Mouse (Mus musculus) cerebellum, adult 2 months (tissue): ENCODE measurements around the gene Tspan5. TPM values are rescaled to one million over a fixed set of nuclear protein-coding genes. Genes with fewer than 3 reads are reported as not detected.

ENCODE experiments used
- DNase-seq, 2 experiments: peaks; one replicate each; pipeline ENCODE4 v3.0.0; 2021
- H3K27ac ChIP-seq: fragments of 200-500 bp; 2 replicates; pipeline ENCODE4 v1.5.1; 2012; ENCODE audit warnings: low read length, control low read depth, inconsistent platforms; ENCODE audit not compliant: insufficient read depth
- H3K27me3 ChIP-seq: fragments of 200-500 bp; 2 replicates; pipeline ENCODE4 v1.6.1; 2012; ENCODE audit warnings: inconsistent platforms, mild to moderate bottlenecking, low read length, moderate library complexity; ENCODE audit not compliant: control insufficient read depth, insufficient read depth
- H3K4me1 ChIP-seq: fragments of 200-500 bp; 2 replicates; pipeline ENCODE4 v1.6.1; 2011; ENCODE audit warnings: low read length; ENCODE audit not compliant: control insufficient read depth, insufficient read depth
- H3K4me3 ChIP-seq: fragments of 200-500 bp; replicated peaks from 2 replicates; pipeline ENCODE3; 2011; ENCODE audit warnings: mild to moderate bottlenecking, low read depth, low read length, control low read depth; ENCODE audit not compliant: insufficient read depth
- CTCF ChIP-seq: fragments of 200-500 bp; IDR thresholded peaks from 2 replicates; pipeline ENCODE4 v1.5.1; 2011; ENCODE audit warnings: low read depth, mild to moderate bottlenecking, control low read depth, low read length, moderate library complexity, borderline replicate concordance; ENCODE audit not compliant: insufficient read depth
- POLR2A ChIP-seq: fragments of 200-500 bp; IDR thresholded peaks from 2 replicates; pipeline ENCODE4 v1.6.1; 2011; ENCODE audit warnings: low read length, control low read depth, borderline replicate concordance; ENCODE audit not compliant: insufficient read depth
- WGBS: fragments of 180-500 bp; shearing (Covaris S2); methylation state at CpG from one replicate; pipeline ENCODE4 v1.1.7; 2018; 5-methylcytosine and 5-hydroxymethylcytosine counted together
- polyA plus RNA-seq: library from polyadenylated mRNA; depleted of rRNA; stranded (reverse); fragments of >200 nt; gene quantifications from 2 replicates; pipeline ENCODE4 v1.2.3, GENCODE M21; 2012

Gene Tspan5
- polyA plus RNA-seq, 1 experiment = 166 TPM

GRCm38 (mm10) chr3:138916591-138916990, 174.6 kb downstream of the Tspan5 start:
- H3K4me1 ChIP-seq = no peaks in the 10 kb centered on the region; the same call in 1 of the 2 replicates
- TF ChIP-seq POLR2A (no peak), CTCF (no peak)
- 78% methylated on average over 4 of the region's 4 CpGs for WGBS
- no peak for DNase-seq
- no peak overlapping the region for H3K27ac ChIP-seq
- no peak overlapping the region for H3K4me3 ChIP-seq
- H3K27me3 ChIP-seq = no peaks in the 10 kb centered on the region; the same call in 1 of the 2 replicates

- no peak for TF ChIP-seq POLR2A
- no peak for TF ChIP-seq CTCF
- no peak for DNase-seq
- 68% methylated on average over 4 of the region's 4 CpGs for WGBS
- H3K4me1 ChIP-seq = no peaks in the 10 kb centered on the region; the same call in 1 of the 2 replicates
- no peak overlapping the region for H3K27ac ChIP-seq
- H3K4me3 ChIP-seq = no peak overlapping the region
- H3K27me3 ChIP-seq = no peaks in the 10 kb centered on the region; the same call in 1 of the 2 replicates
Measured at GRCm38 (mm10) chr3:138917016-138917415, 175.0 kb downstream of the Tspan5 start.

GRCm38 (mm10) chr3:138918241-138918640, 176.2 kb downstream of the Tspan5 start:
- no peaks in the 10 kb centered on the region; the same call in 1 of the 2 replicates for H3K27me3 ChIP-seq
- no peak overlapping the region for H3K4me3 ChIP-seq
- H3K4me1 ChIP-seq = no peaks in the 10 kb centered on the region; the same call in 1 of the 2 replicates
- no peak for TF ChIP-seq CTCF
- 95% methylated on average over 4 of the region's 4 CpGs for WGBS
- no peak overlapping the region for H3K27ac ChIP-seq
- no peak for DNase-seq

- H3K27ac ChIP-seq = no peak overlapping the region
- H3K4me3 ChIP-seq = no peak overlapping the region
- DNase-seq = no peak
- TF ChIP-seq POLR2A (no peak), CTCF (no peak)
- H3K27me3 ChIP-seq = no peaks in the 10 kb centered on the region
- 47% methylated on average over 8 of the region's 8 CpGs for WGBS
- H3K4me1 ChIP-seq = no peaks in the 10 kb centered on the region
Measured at GRCm38 (mm10) chr3:138926161-138926560, 184.2 kb downstream of the Tspan5 start.

- Histone ChIP-seq H3K4me1 (no peaks in the 10 kb centered on the region), H3K27ac (no peak overlapping the region), H3K27me3 (no peaks in the 10 kb centered on the region), H3K4me3 (no peak overlapping the region)
- 93% methylated on average over 4 of the region's 4 CpGs for WGBS
- DNase-seq = no peak
- no peak for TF ChIP-seq CTCF
Measured at GRCm38 (mm10) chr3:138927437-138927836, 185.4 kb downstream of the Tspan5 start.

GRCm38 (mm10) chr3:138936780-138937179, 194.8 kb downstream of the Tspan5 start:
- 90% methylated on average over 8 of the region's 8 CpGs for WGBS
- DNase-seq = no peak
- TF ChIP-seq CTCF (no peak), POLR2A (no peak)
- Histone ChIP-seq H3K4me1 (no peaks in the 10 kb centered on the region), H3K27ac (no peak overlapping the region), H3K4me3 (no peak overlapping the region), H3K27me3 (no peaks in the 10 kb centered on the region)

- Histone ChIP-seq H3K27me3 (no peaks in the 10 kb centered on the region), H3K4me1 (no peaks in the 10 kb centered on the region), H3K27ac (no peak overlapping the region), H3K4me3 (no peak overlapping the region)
- DNase-seq = no peak
- no peak for TF ChIP-seq CTCF
- TF ChIP-seq POLR2A = no peak
- WGBS = 91% methylated on average over 10 of the region's 10 CpGs
Measured at GRCm38 (mm10) chr3:138937241-138937640, 195.2 kb downstream of the Tspan5 start.

- Histone ChIP-seq H3K4me3 (no peak overlapping the region), H3K27ac (no peak overlapping the region), H3K27me3 (no peaks in the 10 kb centered on the region), H3K4me1 (no peaks in the 10 kb centered on the region)
- DNase-seq = no peak
- 21% methylated on average over 9 of the region's 9 CpGs for WGBS
- TF ChIP-seq POLR2A (no peak), CTCF (no peak)
Measured at GRCm38 (mm10) chr3:138941604-138942003, 199.6 kb downstream of the Tspan5 start.
